Mouse (Mus musculus) forebrain, embryonic 14.5 days (tissue): ENCODE data around the gene Prph. TPM values are rescaled to one million over a fixed set of nuclear protein-coding genes. Genes with fewer than 3 reads are reported as not detected.
A peak's percentile ranks its signal among the peaks of the same experiment; 100 is the strongest.
"Not testable (repeated sequence)": the region's sequence is repeated elsewhere in the genome, so short reads cannot be mapped to it uniquely, and the experiment has no call there.

Experiments
- ATAC-seq: fragments of 200-750 bp; cut with Nextera tagmentation; 2 replicates; pipeline ENCODE4 v1.8.0; 2017; ENCODE audit warnings: mild to moderate bottlenecking, moderate library complexity
- DNase-seq: peaks from one replicate; pipeline ENCODE4 v3.0.0-alpha.2; 2015; ENCODE audit warnings: low spot score
- H3K27ac ChIP-seq: fragments of 300-500 bp; sonication (generic); 2 replicates; pipeline ENCODE4 v1.5.1; 2014; ENCODE audit warnings: low read depth, mild to moderate bottlenecking, control low read depth, low read length, moderate library complexity
- H3K27me3 ChIP-seq: fragments of 300-500 bp; sonication (generic); replicated peaks from 2 replicates; pipeline ENCODE4 v1.6.1; 2014; ENCODE audit warnings: low read length, control low read depth, mixed read lengths; ENCODE audit not compliant: control insufficient read depth, insufficient read depth
- H3K36me3 ChIP-seq: fragments of 300-500 bp; sonication (generic); 2 replicates; pipeline ENCODE4 v1.6.1; 2014; ENCODE audit warnings: low read length, control low read depth; ENCODE audit not compliant: control insufficient read depth, insufficient read depth
- H3K4me1 ChIP-seq: fragments of 300-500 bp; sonication (generic); 2 replicates; pipeline ENCODE4 v1.6.1; 2014; ENCODE audit warnings: antibody characterized with exemption, low read length, control low read depth; ENCODE audit not compliant: control insufficient read depth, insufficient read depth
- H3K4me2 ChIP-seq: fragments of 300-500 bp; sonication (generic); 2 replicates; pipeline ENCODE4 v1.6.1; 2014; ENCODE audit warnings: mild to moderate bottlenecking, control low read depth, low read length
- H3K4me3 ChIP-seq: fragments of 300-500 bp; sonication (generic); 2 replicates; pipeline ENCODE4 v1.5.1; 2014; ENCODE audit warnings: low read depth, low read length, control low read depth
- H3K9ac ChIP-seq: fragments of 300-500 bp; sonication (generic); 2 replicates; pipeline ENCODE4 v1.6.1; 2014; ENCODE audit warnings: mild to moderate bottlenecking, low read length, control low read depth, moderate library complexity
- H3K9me3 ChIP-seq: fragments of 300-500 bp; sonication (generic); replicated peaks from 2 replicates; pipeline ENCODE4 v1.6.1; 2016; ENCODE audit warnings: low read length, control low read depth, mixed read lengths; ENCODE audit not compliant: control insufficient read depth
- WGBS: fragments of 180-500 bp; shearing (Covaris S2); extraction: QIAGEN DNeasy Blood & Tissue Kit; methylation state at CpG from one replicate; pipeline ENCODE4 v1.1.7; 2014; 5-methylcytosine and 5-hydroxymethylcytosine counted together
- polyA plus RNA-seq: library from polyadenylated mRNA; unstranded; fragments of >200 nt; fragmentation: Nextera tagmentation; extraction: Ambion mirVana; gene quantifications from 2 replicates; pipeline ENCODE4 v1.2.1, GENCODE M21; 2014

The Prph gene
- polyA plus RNA-seq, 1 experiment from 2014 or later = 1.0 TPM

- no peak overlapping the region for H3K4me2 ChIP-seq
- 90% methylated on average over 5 of the region's 5 CpGs for WGBS
- H3K4me1 ChIP-seq = peaks cover 4% of the 10 kb centered on the region
- H3K36me3 ChIP-seq = peaks cover 18% of the 10 kb centered on the region
- no peak for ATAC-seq
- no peak overlapping the region for H3K9ac ChIP-seq
- H3K27ac ChIP-seq = no peak overlapping the region
- H3K27me3 ChIP-seq = no peaks in the 10 kb centered on the region
- no peaks in the 10 kb centered on the region for H3K9me3 ChIP-seq
- no peak overlapping the region for H3K4me3 ChIP-seq
- DNase-seq = no peak
These were observed 16.2 kb upstream of the Prph start for GRCm38 (mm10) chr15:99038797-99039196.

GRCm38 (mm10) chr15:99039306-99039705 lies 15.7 kb upstream of the Prph start:
- ATAC-seq (no peak), DNase-seq (no peak)
- H3K4me3 ChIP-seq = no peak overlapping the region
- no peaks in the 10 kb centered on the region for H3K9me3 ChIP-seq
- no peak overlapping the region for H3K27ac ChIP-seq
- H3K4me1 ChIP-seq = peaks cover 4% of the 10 kb centered on the region
- WGBS = 69% methylated on average over 4 of the region's 4 CpGs
- H3K36me3 ChIP-seq = peaks cover 18% of the 10 kb centered on the region
- no peak overlapping the region for H3K4me2 ChIP-seq
- no peaks in the 10 kb centered on the region for H3K27me3 ChIP-seq
- H3K9ac ChIP-seq = no peak overlapping the region

GRCm38 (mm10) chr15:99039996-99040919 lies 14.7 kb upstream of the Prph start:
- Histone ChIP-seq H3K27ac (0 out of 2 replicates have a peak overlapping the region, but pooled peaks have one; percentile 53), H3K9me3 (no peaks in the 10 kb centered on the region), H3K9ac (no peak overlapping the region), H3K36me3 (peaks cover 14% of the 10 kb centered on the region), H3K4me3 (no peak overlapping the region), H3K4me1 (peaks cover 4% of the 10 kb centered on the region), H3K4me2 (no peak overlapping the region), H3K27me3 (no peaks in the 10 kb centered on the region)
- ATAC-seq = peak; percentile 10; the same call in 1 of the 2 replicates
- no peak for DNase-seq
- 70% methylated on average over 26 of the region's 26 CpGs for WGBS

GRCm38 (mm10) chr15:99040920-99041856 lies 13.8 kb upstream of the Prph start:
- Histone ChIP-seq H3K27ac (peak overlapping the region; percentile 53; the same call in 1 of the 2 replicates), H3K4me1 (peaks cover 4% of the 10 kb centered on the region), H3K9ac (peak overlapping the region; percentile 32; the same call in 1 of the 2 replicates), H3K9me3 (no peaks in the 10 kb centered on the region), H3K4me2 (peak overlapping the region; percentile 21; the same call in 1 of the 2 replicates), H3K4me3 (no peak overlapping the region), H3K27me3 (no peaks in the 10 kb centered on the region), H3K36me3 (peaks cover 9% of the 10 kb centered on the region; the same call in 1 of the 2 replicates)
- ATAC-seq (0 out of 2 replicates have a peak, but pooled peaks have one; percentile 50), DNase-seq (peak; percentile 72)
- WGBS = 26% methylated on average over 21 of the region's 21 CpGs

- 93% methylated on average over 5 of the region's 5 CpGs for WGBS
These were observed 12.6 kb upstream of the Prph start for GRCm38 (mm10) chr15:99042334-99042733.

GRCm38 (mm10) chr15:99044854-99045253 lies 10.1 kb upstream of the Prph start:
- no peak overlapping the region for H3K4me2 ChIP-seq
- no peak overlapping the region for H3K4me3 ChIP-seq
- no peak overlapping the region for H3K27ac ChIP-seq
- H3K4me1 ChIP-seq = peaks cover 4% of the 10 kb centered on the region
- no peak overlapping the region for H3K9ac ChIP-seq
- H3K36me3 ChIP-seq = no peaks in the 10 kb centered on the region
- ATAC-seq (no peak), DNase-seq (peak; percentile 53)
- WGBS = 19% methylated on average over 3 of the region's 3 CpGs
- H3K27me3 ChIP-seq = no peaks in the 10 kb centered on the region
- H3K9me3 ChIP-seq = no peaks in the 10 kb centered on the region

More at GRCm38 (mm10) chr15:99042334-99042733, 12.6 kb upstream of the Prph start:
- Histone ChIP-seq H3K9ac (no peak overlapping the region), H3K4me2 (no peak overlapping the region), H3K9me3 (no peaks in the 10 kb centered on the region), H3K36me3 (0 out of 2 replicates have a peak, but pooled peaks cover 3% of the 10 kb centered on the region), H3K27ac (no peak overlapping the region), H3K27me3 (no peaks in the 10 kb centered on the region), H3K4me1 (peaks cover 4% of the 10 kb centered on the region), H3K4me3 (no peak overlapping the region)
- ATAC-seq = no peak
- DNase-seq = no peak

GRCm38 (mm10) chr15:99045734-99046133 lies 9.2 kb upstream of the Prph start:
- not testable (repeated sequence) for ATAC-seq, H3K36me3 ChIP-seq, H3K4me3 ChIP-seq, H3K27me3 ChIP-seq, H3K9me3 ChIP-seq, DNase-seq, H3K4me1 ChIP-seq, H3K27ac ChIP-seq, H3K4me2 ChIP-seq, H3K9ac ChIP-seq
- WGBS = 80% methylated on average over 6 of the region's 6 CpGs

GRCm38 (mm10) chr15:99049473-99050253 lies 5.3 kb upstream of the Prph start:
- no peak overlapping the region for H3K9ac ChIP-seq
- no peak overlapping the region for H3K27ac ChIP-seq
- peaks cover 5% of the 10 kb centered on the region; the same call in 1 of the 2 replicates for H3K4me1 ChIP-seq
- H3K4me3 ChIP-seq = no peak overlapping the region
- H3K4me2 ChIP-seq = no peak overlapping the region
- no peaks in the 10 kb centered on the region for H3K36me3 ChIP-seq
- 31% methylated on average over 13 of the region's 13 CpGs for WGBS
- ATAC-seq = 0 out of 2 replicates have a peak, but pooled peaks have one; percentile 48
- H3K27me3 ChIP-seq = peaks cover 18% of the 10 kb centered on the region
- peak; percentile 87 for DNase-seq
- no peaks in the 10 kb centered on the region for H3K9me3 ChIP-seq
